Mouse (Mus musculus): ENCODE measurements around the gene Cdkn1b. TPM values are rescaled to one million over a fixed set of nuclear protein-coding genes. Genes with fewer than 3 reads are reported as not detected.

Gene Cdkn1b
- 34.1 TPM for polyA plus RNA-seq (2017; shearing (Covaris generic))

DNA sequence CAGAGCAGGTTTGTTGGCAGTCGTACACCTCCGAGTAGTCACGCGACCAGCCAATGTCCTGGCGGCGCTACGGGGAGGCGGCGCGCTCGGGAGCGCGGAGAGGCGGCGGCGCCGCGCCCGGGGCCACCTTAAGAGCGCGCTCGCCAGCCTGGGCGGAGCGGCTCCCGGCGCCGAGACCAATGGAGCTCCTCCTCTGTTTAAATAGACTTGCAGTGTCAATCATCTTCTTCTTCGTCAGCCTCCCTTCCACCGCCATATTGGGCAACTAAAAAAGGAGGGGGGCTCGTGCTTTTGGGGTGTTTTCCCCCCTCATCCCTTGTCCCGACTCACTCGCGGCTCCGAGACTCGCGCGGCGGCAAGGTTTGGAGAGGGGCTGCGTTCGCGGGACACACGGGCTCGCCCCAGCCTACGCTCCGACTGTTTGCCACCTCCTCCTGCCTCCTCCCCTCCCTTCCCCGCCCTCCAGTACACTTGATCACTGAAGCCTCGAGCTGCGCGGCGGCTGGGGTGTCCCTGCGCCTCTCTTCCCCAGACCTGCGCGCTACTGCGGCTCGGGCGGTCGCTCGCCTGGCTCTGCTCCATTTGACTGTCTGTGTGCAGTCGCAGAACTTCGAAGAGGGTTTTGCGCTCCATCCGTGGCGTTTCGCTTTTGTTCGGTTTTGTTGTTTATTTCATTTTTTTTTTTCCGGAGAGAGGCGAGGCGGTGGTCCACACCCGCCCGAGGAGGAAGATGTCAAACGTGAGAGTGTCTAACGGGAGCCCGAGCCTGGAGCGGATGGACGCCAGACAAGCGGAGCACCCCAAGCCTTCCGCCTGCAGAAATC lies at the start of gene Cdkn1b:
Cdkn1b (plus strand) TSS at position 212 of the 824 bp plus-strand sequence.

DNA sequence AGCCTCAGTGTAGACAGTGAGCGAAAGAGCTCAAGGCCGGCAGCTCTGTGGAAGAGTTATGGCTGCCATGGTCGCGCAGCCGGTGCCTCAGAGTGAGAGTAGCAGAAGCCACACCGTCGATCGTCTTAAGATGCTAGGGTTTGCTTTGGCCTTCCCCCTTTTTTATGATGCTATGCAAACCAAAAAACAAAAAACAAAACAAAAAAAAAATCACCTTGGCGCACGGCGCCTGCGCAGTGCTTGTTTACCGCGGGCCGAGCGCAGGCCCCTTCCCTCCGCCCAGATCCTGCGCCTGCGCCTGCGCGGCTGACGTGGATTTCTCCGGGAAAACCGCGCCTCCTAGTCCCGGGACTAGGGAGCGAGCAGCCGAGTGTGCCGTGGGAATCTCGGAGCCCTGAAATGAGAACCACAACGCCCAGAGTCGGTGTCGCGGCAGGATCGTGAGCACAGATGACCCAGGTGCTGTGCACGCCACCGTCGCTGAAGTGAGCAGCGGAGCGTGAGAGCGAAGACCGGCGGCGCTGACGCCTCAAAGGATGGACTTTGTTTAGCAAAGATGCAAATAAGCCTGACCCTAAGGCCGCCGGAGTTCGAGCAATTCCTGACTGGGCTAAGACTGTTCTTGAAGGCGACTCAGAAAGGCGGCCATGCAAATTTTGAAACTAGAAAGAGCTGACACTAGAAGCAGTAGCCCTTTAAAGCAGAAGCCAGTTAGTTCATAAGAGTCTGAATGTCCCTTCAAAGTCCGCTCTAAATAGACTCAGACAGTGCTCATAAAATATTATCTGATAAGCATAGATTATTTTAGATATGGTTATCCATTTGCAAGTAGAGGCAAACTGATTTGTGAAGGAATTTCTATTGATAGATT lies 21.9 kb upstream of the Cdkn1b start, which contains the start of gene Gpr19:
Gpr19 (minus strand) TSS at position 484 of the 871 bp plus-strand sequence.

Other genes starting within 250 kb of the Cdkn1b start
- 1.4 TPM for gene Dusp16, start 127.8 kb upstream of the Cdkn1b start, polyA plus RNA-seq (2017; shearing (Covaris generic))
- 27.0 TPM for gene Crebl2, start 90.2 kb upstream of the Cdkn1b start, polyA plus RNA-seq (2017; shearing (Covaris generic))
- gene Gpr19, start 21.8 kb upstream of the Cdkn1b start, polyA plus RNA-seq (2017; shearing (Covaris generic)): 9.1 TPM
- 0.28 TPM for gene Apold1, start 61.3 kb downstream of the Cdkn1b start, polyA plus RNA-seq (2017; shearing (Covaris generic))
- gene Ddx47, start 91.2 kb downstream of the Cdkn1b start, polyA plus RNA-seq (2017; shearing (Covaris generic)): 146 TPM
- 0.34 TPM for gene Gprc5a, start 145.2 kb downstream of the Cdkn1b start, polyA plus RNA-seq (2017; shearing (Covaris generic))
- not detected for gene Gprc5d, start 197.9 kb downstream of the Cdkn1b start, polyA plus RNA-seq (2017; shearing (Covaris generic))